Mouse (Mus musculus) liver (tissue): ENCODE results near the gene Tfdp1.
A peak's percentile ranks its signal among the peaks of the same experiment; 100 is the strongest.

ENCODE experiments used
- DNase-seq: peaks from one replicate; pipeline ENCODE4 v3.0.0-alpha.2; 2020; ENCODE audit warnings: mixed read lengths

Tfdp1 gene

GRCm38 (mm10) chr8:13338255-13338860 lies at the start of gene Tfdp1:
TSS of gene Tfdp1 (plus strand) at chr8:13338751.
- peak; percentile 92 for DNase-seq

- DNase-seq, result peak; percentile 81
Measured at GRCm38 (mm10) chr8:13292364-13292763, 46.2 kb upstream of the Tfdp1 start.

- no peak for DNase-seq
Measured at GRCm38 (mm10) chr8:13293677-13294470, 44.7 kb upstream of the Tfdp1 start.

- no peak for DNase-seq
Measured at GRCm38 (mm10) chr8:13299571-13299970, 39.0 kb upstream of the Tfdp1 start.

GRCm38 (mm10) chr8:13301036-13301435 lies 37.5 kb upstream of the Tfdp1 start:
- no peak for DNase-seq

- DNase-seq, result no peak
Measured at GRCm38 (mm10) chr8:13305459-13305858, 33.1 kb upstream of the Tfdp1 start.

GRCm38 (mm10) chr8:13305884-13306283 lies 32.7 kb upstream of the Tfdp1 start:
- DNase-seq, result no peak

GRCm38 (mm10) chr8:13306309-13306909 lies 32.1 kb upstream of the Tfdp1 start:
- no peak for DNase-seq

- no peak for DNase-seq
Measured at GRCm38 (mm10) chr8:13306916-13307315, 31.6 kb upstream of the Tfdp1 start.

GRCm38 (mm10) chr8:13314922-13315321 lies 23.6 kb upstream of the Tfdp1 start:
- DNase-seq, result no peak

GRCm38 (mm10) chr8:13316671-13317070 lies 21.9 kb upstream of the Tfdp1 start:
- DNase-seq, result no peak

- DNase-seq, result no peak
Measured at GRCm38 (mm10) chr8:13326598-13326997, 12.0 kb upstream of the Tfdp1 start.

GRCm38 (mm10) chr8:13334671-13335070 lies 3.9 kb upstream of the Tfdp1 start:
- DNase-seq, result peak; percentile 35

GRCm38 (mm10) chr8:13337245-13337644 lies 1.3 kb upstream of the Tfdp1 start:
- DNase-seq, result peak; percentile 36

- DNase-seq, result no peak
Measured at GRCm38 (mm10) chr8:13337678-13338077, 873 bp upstream of the Tfdp1 start.

GRCm38 (mm10) chr8:13338901-13339645 lies 522 bp downstream of the Tfdp1 start:
- peak; percentile 47 for DNase-seq

GRCm38 (mm10) chr8:13339646-13339990 lies 1.1 kb downstream of the Tfdp1 start:
- DNase-seq, result no peak

- no peak for DNase-seq
Measured at GRCm38 (mm10) chr8:13340650-13341049, 2.1 kb downstream of the Tfdp1 start.

- DNase-seq, result no peak
Measured at GRCm38 (mm10) chr8:13342340-13342739, 3.8 kb downstream of the Tfdp1 start.

GRCm38 (mm10) chr8:13343134-13343533 lies 4.6 kb downstream of the Tfdp1 start:
- no peak for DNase-seq

- DNase-seq, result no peak
Measured at GRCm38 (mm10) chr8:13350052-13350451, 11.5 kb downstream of the Tfdp1 start.

GRCm38 (mm10) chr8:13351593-13351992 lies 13.0 kb downstream of the Tfdp1 start:
- no peak for DNase-seq

GRCm38 (mm10) chr8:13352601-13353000 lies 14.1 kb downstream of the Tfdp1 start:
- no peak for DNase-seq
